Mouse (Mus musculus) forebrain, embryonic 15.5 days (tissue): ENCODE data around the gene Gsdme. TPM values are rescaled to one million over a fixed set of nuclear protein-coding genes. Genes with fewer than 3 reads are reported as not detected.

Source experiments
- ATAC-seq: fragments of 200-750 bp; cut with Nextera tagmentation; replicated peaks from 2 replicates; pipeline ENCODE4 v1.8.0; 2017; ENCODE audit warnings: mild to moderate bottlenecking, moderate TSS enrichment, moderate library complexity
- H3K27ac ChIP-seq: fragments of 300-500 bp; sonication (generic); replicated peaks from 2 replicates; pipeline ENCODE4 v1.5.1; 2015; ENCODE audit warnings: mild to moderate bottlenecking, inconsistent platforms
- H3K27me3 ChIP-seq: fragments of 300-500 bp; sonication (generic); 2 replicates; pipeline ENCODE4 v1.6.1; 2015; ENCODE audit warnings: inconsistent platforms
- H3K36me3 ChIP-seq: fragments of 300-500 bp; sonication (generic); 2 replicates; pipeline ENCODE4 v1.6.1; 2015; ENCODE audit warnings: mild to moderate bottlenecking, inconsistent platforms
- H3K4me1 ChIP-seq: fragments of 300-500 bp; sonication (generic); 2 replicates; pipeline ENCODE4 v1.6.1; 2015; ENCODE audit warnings: inconsistent platforms
- H3K4me2 ChIP-seq: fragments of 300-500 bp; sonication (generic); replicated peaks from 2 replicates; pipeline ENCODE4 v1.6.1; 2015; ENCODE audit warnings: mild to moderate bottlenecking, inconsistent platforms
- H3K4me3 ChIP-seq: fragments of 300-500 bp; sonication (generic); 2 replicates; pipeline ENCODE4 v1.5.1; 2015; ENCODE audit warnings: mild to moderate bottlenecking, inconsistent platforms
- H3K9ac ChIP-seq: fragments of 300-500 bp; sonication (generic); replicated peaks from 2 replicates; pipeline ENCODE4 v1.6.1; 2015; ENCODE audit warnings: mild to moderate bottlenecking, inconsistent platforms
- H3K9me3 ChIP-seq: fragments of 300-500 bp; sonication (generic); 2 replicates; pipeline ENCODE4 v1.6.1; 2016; ENCODE audit warnings: inconsistent platforms
- WGBS: fragments of 180-500 bp; shearing (Covaris S2); methylation state at CpG from one replicate; pipeline ENCODE4 v1.1.7; 2015; ENCODE audit warnings: mixed read lengths; 5-methylcytosine and 5-hydroxymethylcytosine counted together
- polyA plus RNA-seq: library from polyadenylated mRNA; unstranded; fragments of >200 nt; fragmentation: Nextera tagmentation; extraction: Ambion mirVana; gene quantifications from 2 replicates; pipeline ENCODE4 v1.2.1, GENCODE M21; 2015

Gene Gsdme
- polyA plus RNA-seq, 1 experiment from 2014 or later = 82.7 TPM

- no peak overlapping the region for H3K27ac ChIP-seq
- H3K4me2 ChIP-seq = no peak overlapping the region
- no peaks in the 10 kb centered on the region for H3K27me3 ChIP-seq
- no peak overlapping the region for H3K9ac ChIP-seq
- no peak for ATAC-seq
- H3K4me3 ChIP-seq = no peak overlapping the region
- no peaks in the 10 kb centered on the region for H3K36me3 ChIP-seq
- H3K4me1 ChIP-seq = no peaks in the 10 kb centered on the region
- no peaks in the 10 kb centered on the region for H3K9me3 ChIP-seq
- 80% methylated on average over 5 of the region's 5 CpGs for WGBS
These were observed 23.2 kb downstream of the Gsdme start for GRCm38 (mm10) chr6:50240437-50240836.

DNA sequence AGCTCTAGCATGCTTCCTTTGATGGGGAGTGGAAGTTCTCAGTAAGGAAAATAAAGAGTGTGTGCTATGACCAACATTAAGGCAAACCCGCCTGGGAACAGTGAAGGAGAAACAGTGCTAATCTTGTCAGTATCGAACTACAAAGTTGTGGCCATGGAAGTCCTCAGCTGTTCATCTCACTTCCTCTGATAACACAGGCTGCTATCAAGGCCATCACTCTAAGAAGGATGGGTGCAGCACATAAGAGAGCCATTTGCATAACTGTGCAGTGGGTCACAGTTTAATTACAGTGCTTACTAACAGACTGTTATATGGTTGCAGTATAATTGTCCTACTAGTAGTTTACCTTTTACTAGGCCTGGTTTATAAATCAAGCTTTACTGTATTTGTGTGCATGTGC, 23.8 kb downstream of the Gsdme start:
- ATAC-seq = no peak
- WGBS = 91% methylated on average over 2 of the region's 2 CpGs
- Histone ChIP-seq H3K36me3 (no peaks in the 10 kb centered on the region), H3K27ac (no peak overlapping the region), H3K4me1 (no peaks in the 10 kb centered on the region), H3K4me2 (no peak overlapping the region), H3K9ac (no peak overlapping the region), H3K27me3 (no peaks in the 10 kb centered on the region), H3K4me3 (no peak overlapping the region), H3K9me3 (no peaks in the 10 kb centered on the region)

- H3K9ac ChIP-seq = no peak overlapping the region
- ATAC-seq = no peak
These were observed 25.7 kb downstream of the Gsdme start for GRCm38 (mm10) chr6:50237963-50238362.

DNA sequence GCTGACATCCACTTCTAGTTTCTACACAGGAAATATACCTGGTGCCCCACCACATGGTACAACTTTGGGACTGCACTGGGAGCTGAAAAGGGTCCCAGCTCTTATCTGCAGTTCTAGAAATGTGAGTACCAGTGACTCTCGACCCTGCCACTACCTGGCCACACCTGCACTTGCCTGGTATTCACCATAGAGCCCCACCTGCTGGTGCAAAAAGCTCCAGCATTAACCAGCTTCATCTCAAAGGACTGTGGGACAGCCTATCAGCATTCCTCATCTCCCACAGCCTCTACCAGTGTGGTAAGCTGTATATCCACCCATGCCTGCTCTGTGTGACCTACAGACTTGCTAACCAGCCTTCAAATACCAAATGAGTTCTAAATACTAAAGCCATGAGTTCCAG, 30.7 kb downstream of the Gsdme start:
- no peak overlapping the region for H3K27ac ChIP-seq
- no peak for ATAC-seq
- no peak overlapping the region for H3K9ac ChIP-seq
- WGBS = 50% methylated on average over 1 of the region's 1 CpGs
- H3K4me3 ChIP-seq = no peak overlapping the region
- H3K27me3 ChIP-seq = no peaks in the 10 kb centered on the region
- H3K36me3 ChIP-seq = no peaks in the 10 kb centered on the region
- no peak overlapping the region for H3K4me2 ChIP-seq
- no peaks in the 10 kb centered on the region for H3K4me1 ChIP-seq
- H3K9me3 ChIP-seq = no peaks in the 10 kb centered on the region

More at GRCm38 (mm10) chr6:50237963-50238362, 25.7 kb downstream of the Gsdme start:
- Histone ChIP-seq H3K4me3 (no peak overlapping the region), H3K27me3 (no peaks in the 10 kb centered on the region), H3K36me3 (no peaks in the 10 kb centered on the region), H3K9me3 (no peaks in the 10 kb centered on the region), H3K27ac (no peak overlapping the region), H3K4me2 (no peak overlapping the region), H3K4me1 (no peaks in the 10 kb centered on the region)
- 75% methylated on average over 2 of the region's 2 CpGs for WGBS

DNA sequence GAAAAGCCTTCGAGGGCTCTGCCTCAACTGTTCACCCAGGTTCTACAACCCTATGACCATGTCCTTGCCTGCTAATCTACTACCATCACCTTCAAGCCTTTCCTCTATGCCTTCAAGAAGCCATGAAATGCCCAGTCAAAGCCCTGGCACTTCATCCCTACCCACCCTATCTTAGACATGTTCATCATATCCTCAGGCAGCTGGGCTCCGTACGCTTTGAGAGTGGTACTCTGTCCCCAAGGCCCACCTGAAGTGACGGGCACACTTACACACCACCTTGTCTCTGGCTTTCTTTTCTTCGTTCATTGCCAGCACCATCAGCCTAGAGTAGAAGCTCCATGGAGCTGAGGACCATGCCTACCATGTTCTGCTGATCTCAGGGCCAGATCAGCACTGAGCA, 32.4 kb downstream of the Gsdme start:
- H3K4me3 ChIP-seq = no peak overlapping the region
- H3K4me2 ChIP-seq = no peak overlapping the region
- H3K9ac ChIP-seq = no peak overlapping the region
- no peak for ATAC-seq
- 96% methylated on average over 5 of the region's 5 CpGs for WGBS
- H3K27ac ChIP-seq = no peak overlapping the region
- no peaks in the 10 kb centered on the region for H3K27me3 ChIP-seq
- H3K4me1 ChIP-seq = no peaks in the 10 kb centered on the region
- no peaks in the 10 kb centered on the region for H3K36me3 ChIP-seq
- H3K9me3 ChIP-seq = no peaks in the 10 kb centered on the region

DNA sequence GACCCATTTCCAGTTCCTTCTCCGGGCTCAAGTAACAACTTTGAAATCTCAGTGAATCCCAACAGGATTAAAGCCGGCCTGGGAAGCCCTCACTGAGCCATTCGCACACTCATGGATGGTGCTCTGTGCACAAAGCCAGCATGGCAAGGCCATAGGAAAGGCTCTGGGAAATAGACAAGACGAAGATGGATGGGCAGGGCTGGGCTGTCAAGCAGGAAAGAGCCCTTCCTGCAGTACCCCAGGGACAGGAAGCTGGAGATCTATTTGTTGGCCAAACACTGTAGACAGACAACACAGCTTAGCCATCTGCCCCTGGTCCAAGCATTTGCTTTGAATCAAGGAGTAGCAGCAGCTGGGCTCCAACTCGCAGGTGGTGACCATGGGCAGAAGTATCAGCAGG, 35.5 kb downstream of the Gsdme start:
- no peaks in the 10 kb centered on the region for H3K27me3 ChIP-seq
- no peaks in the 10 kb centered on the region for H3K9me3 ChIP-seq
- no peaks in the 10 kb centered on the region for H3K36me3 ChIP-seq
- H3K27ac ChIP-seq = no peak overlapping the region
- H3K4me1 ChIP-seq = no peaks in the 10 kb centered on the region
- no peak overlapping the region for H3K9ac ChIP-seq
- WGBS = 88% methylated on average over 5 of the region's 5 CpGs
- no peak overlapping the region for H3K4me3 ChIP-seq
- ATAC-seq = no peak
- no peak overlapping the region for H3K4me2 ChIP-seq

GRCm38 (mm10) chr6:50225232-50225631, 38.4 kb downstream of the Gsdme start:
- no peak overlapping the region for H3K4me3 ChIP-seq
- H3K27me3 ChIP-seq = no peaks in the 10 kb centered on the region
- no peak overlapping the region for H3K9ac ChIP-seq
- no peak for ATAC-seq
- no peaks in the 10 kb centered on the region for H3K36me3 ChIP-seq
- 93% methylated on average over 5 of the region's 5 CpGs for WGBS
- H3K4me2 ChIP-seq = no peak overlapping the region
- H3K27ac ChIP-seq = no peak overlapping the region
- H3K9me3 ChIP-seq = no peaks in the 10 kb centered on the region
- no peaks in the 10 kb centered on the region for H3K4me1 ChIP-seq

DNA sequence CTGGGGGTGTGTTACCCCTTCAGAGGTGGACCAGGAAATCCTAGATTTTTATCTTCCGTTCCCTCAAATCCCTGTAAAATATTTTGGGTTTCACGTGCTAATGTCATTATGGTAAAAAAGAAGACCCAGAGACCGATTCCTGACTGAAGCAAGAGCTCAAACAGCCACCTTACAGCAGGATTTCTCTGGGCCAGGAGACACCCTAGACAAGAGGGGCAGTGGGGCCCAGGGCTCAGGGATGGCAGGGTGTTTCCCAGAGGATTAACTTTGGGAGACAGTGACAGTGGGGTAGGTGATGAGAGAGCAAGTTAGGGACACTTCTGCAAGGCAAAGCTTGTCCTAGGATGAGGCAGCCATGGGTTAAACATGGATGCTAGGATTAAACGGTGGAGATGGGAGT, 40.1 kb downstream of the Gsdme start:
- H3K4me3 ChIP-seq = no peak overlapping the region
- WGBS = 92% methylated on average over 4 of the region's 4 CpGs
- H3K4me1 ChIP-seq = no peaks in the 10 kb centered on the region
- H3K27me3 ChIP-seq = no peaks in the 10 kb centered on the region
- ATAC-seq = no peak
- H3K9ac ChIP-seq = no peak overlapping the region
- H3K4me2 ChIP-seq = no peak overlapping the region
- no peaks in the 10 kb centered on the region for H3K9me3 ChIP-seq
- H3K27ac ChIP-seq = no peak overlapping the region
- H3K36me3 ChIP-seq = no peaks in the 10 kb centered on the region

DNA sequence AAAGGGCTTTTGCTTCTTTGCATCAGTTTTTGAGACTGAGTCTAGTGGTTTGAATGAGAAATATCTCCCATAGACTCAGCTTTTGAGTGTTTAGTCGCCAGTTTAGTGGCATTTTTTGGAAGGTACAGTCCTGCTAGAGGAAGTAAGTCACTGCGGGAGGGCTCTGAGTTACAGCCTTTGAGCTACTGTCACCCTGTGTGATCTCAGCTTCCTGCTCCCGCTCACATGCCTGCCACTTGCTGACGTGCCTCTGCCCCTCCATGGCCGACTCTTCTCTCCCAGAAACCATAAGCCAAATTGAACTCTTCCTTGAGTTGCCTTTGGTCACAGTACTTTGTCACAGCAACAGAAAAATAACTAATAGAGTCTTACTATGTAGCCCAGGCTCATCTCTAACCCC, 40.7 kb downstream of the Gsdme start:
- no peaks in the 10 kb centered on the region for H3K36me3 ChIP-seq
- no peaks in the 10 kb centered on the region for H3K4me1 ChIP-seq
- ATAC-seq = no peak
- H3K9ac ChIP-seq = no peak overlapping the region
- H3K9me3 ChIP-seq = no peaks in the 10 kb centered on the region
- H3K27ac ChIP-seq = no peak overlapping the region
- no peak overlapping the region for H3K4me3 ChIP-seq
- H3K4me2 ChIP-seq = no peak overlapping the region
- no peaks in the 10 kb centered on the region for H3K27me3 ChIP-seq
- WGBS = 77% methylated on average over 5 of the region's 5 CpGs

- Histone ChIP-seq H3K27me3 (no peaks in the 10 kb centered on the region), H3K36me3 (no peaks in the 10 kb centered on the region), H3K4me1 (no peaks in the 10 kb centered on the region), H3K9me3 (no peaks in the 10 kb centered on the region), H3K9ac (no peak overlapping the region), H3K4me2 (no peak overlapping the region), H3K27ac (no peak overlapping the region), H3K4me3 (no peak overlapping the region)
- no peak for ATAC-seq
- WGBS = 74% methylated on average over 5 of the region's 5 CpGs
These were observed 41.3 kb downstream of the Gsdme start for GRCm38 (mm10) chr6:50222351-50222750.

DNA sequence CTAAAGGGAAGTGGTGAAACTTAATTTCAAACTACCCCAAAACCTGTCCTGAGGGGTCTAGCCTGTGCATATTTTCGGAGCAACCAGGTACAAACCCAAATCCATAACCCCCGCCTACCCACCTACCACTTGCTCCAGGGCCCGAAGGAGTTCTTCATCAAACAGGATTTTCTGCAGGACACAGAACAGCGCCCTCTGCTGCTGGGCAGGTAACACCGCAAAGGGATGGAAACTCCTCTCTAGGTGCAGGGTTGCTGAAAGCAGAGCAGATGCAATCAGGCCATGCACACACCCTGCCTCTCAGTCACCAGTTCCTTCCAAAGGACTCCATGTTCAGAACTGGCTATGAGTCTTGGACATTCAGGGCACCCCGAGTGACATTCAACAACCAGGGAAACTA, 42.8 kb downstream of the Gsdme start:
- H3K27me3 ChIP-seq = no peaks in the 10 kb centered on the region
- no peaks in the 10 kb centered on the region for H3K36me3 ChIP-seq
- ATAC-seq = no peak
- WGBS = 51% methylated on average over 6 of the region's 6 CpGs
- no peaks in the 10 kb centered on the region for H3K9me3 ChIP-seq
- H3K27ac ChIP-seq = no peak overlapping the region
- H3K9ac ChIP-seq = no peak overlapping the region
- no peak overlapping the region for H3K4me2 ChIP-seq
- no peaks in the 10 kb centered on the region for H3K4me1 ChIP-seq
- H3K4me3 ChIP-seq = no peak overlapping the region

DNA sequence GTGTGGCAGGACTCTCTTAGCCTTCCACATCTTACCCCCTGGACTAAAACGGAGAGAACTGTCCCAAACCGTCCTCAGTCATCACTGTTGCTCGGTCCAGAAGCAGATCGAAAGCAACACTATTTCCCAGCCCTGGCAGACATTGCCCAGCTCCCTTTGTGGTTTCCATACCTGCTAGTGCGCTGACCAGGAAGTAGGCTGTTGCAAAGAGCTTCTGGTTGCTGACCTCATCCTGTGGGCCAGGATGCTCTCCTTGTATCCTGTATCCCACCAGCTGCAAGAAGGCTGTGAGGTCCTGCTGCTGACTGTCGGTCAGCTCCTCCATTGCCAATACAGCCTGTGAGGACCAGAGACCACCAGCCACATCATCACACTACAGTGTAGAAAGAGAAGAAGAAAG, 44.6 kb downstream of the Gsdme start:
- H3K4me3 ChIP-seq = no peak overlapping the region
- no peak for ATAC-seq
- no peaks in the 10 kb centered on the region for H3K4me1 ChIP-seq
- H3K27ac ChIP-seq = no peak overlapping the region
- no peaks in the 10 kb centered on the region for H3K36me3 ChIP-seq
- H3K9ac ChIP-seq = no peak overlapping the region
- H3K4me2 ChIP-seq = no peak overlapping the region
- WGBS = 93% methylated on average over 6 of the region's 6 CpGs
- H3K27me3 ChIP-seq = no peaks in the 10 kb centered on the region
- no peaks in the 10 kb centered on the region for H3K9me3 ChIP-seq

DNA sequence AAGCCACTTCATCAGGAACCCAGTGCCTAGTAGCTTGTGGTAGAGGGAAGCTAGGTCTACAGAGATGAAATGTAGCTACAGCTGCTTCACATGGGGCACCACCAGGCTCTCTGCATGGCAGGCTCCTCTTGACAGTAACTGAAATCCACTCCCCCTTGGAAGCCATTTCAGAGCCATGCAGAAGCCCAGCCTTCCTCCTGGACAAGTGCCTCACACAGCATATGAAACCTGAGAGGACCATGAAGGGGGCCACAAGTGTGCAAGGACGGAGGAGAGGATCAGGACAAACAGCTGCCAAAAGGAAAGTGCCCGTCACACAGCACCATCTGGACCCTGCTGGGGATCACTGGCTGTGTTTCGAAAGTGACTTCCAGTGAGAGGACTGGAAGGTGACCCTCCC, 45.0 kb downstream of the Gsdme start:
- H3K27ac ChIP-seq = no peak overlapping the region
- H3K9ac ChIP-seq = no peak overlapping the region
- no peak for ATAC-seq
- no peak overlapping the region for H3K4me3 ChIP-seq
- WGBS = 78% methylated on average over 3 of the region's 3 CpGs
- no peaks in the 10 kb centered on the region for H3K9me3 ChIP-seq
- no peaks in the 10 kb centered on the region for H3K27me3 ChIP-seq
- H3K4me2 ChIP-seq = no peak overlapping the region
- H3K4me1 ChIP-seq = no peaks in the 10 kb centered on the region
- H3K36me3 ChIP-seq = no peaks in the 10 kb centered on the region
